Mouse (Mus musculus) stomach, embryonic 14.5 days (tissue): ENCODE results near the gene Fhit. TPM values are rescaled to one million over a fixed set of nuclear protein-coding genes. Genes with fewer than 3 reads are reported as not detected.

ENCODE experiments used
- ATAC-seq: fragments of 200-750 bp; cut with Nextera tagmentation; 2 replicates; pipeline ENCODE4 v1.8.0; 2017; ENCODE audit warnings: low read depth, moderate TSS enrichment; ENCODE audit not compliant: insufficient number of reproducible peaks, insufficient read depth, low FRiP score
- H3K27ac ChIP-seq: fragments of 300-500 bp; sonication (generic); 2 replicates; pipeline ENCODE4 v1.5.1; 2014; ENCODE audit warnings: mild to moderate bottlenecking, low read length, moderate library complexity, mixed read lengths
- H3K27me3 ChIP-seq: fragments of 300-500 bp; sonication (generic); 2 replicates; pipeline ENCODE4 v1.6.1; 2014; ENCODE audit warnings: low read length, control low read depth, mixed read lengths; ENCODE audit not compliant: control insufficient read depth, insufficient read depth
- H3K36me3 ChIP-seq: fragments of 300-500 bp; sonication (generic); 2 replicates; pipeline ENCODE4 v1.6.1; 2014; ENCODE audit warnings: mild to moderate bottlenecking, control low read depth, low read length, moderate library complexity, mixed read lengths; ENCODE audit not compliant: control insufficient read depth, insufficient read depth
- H3K4me1 ChIP-seq: fragments of 300-500 bp; sonication (generic); 2 replicates; pipeline ENCODE4 v1.6.1; 2014; ENCODE audit warnings: low read length, control low read depth, mixed read lengths; ENCODE audit not compliant: control insufficient read depth, insufficient read depth
- H3K4me2 ChIP-seq: fragments of 300-500 bp; sonication (generic); replicated peaks from 2 replicates; pipeline ENCODE4 v1.6.1; 2014; ENCODE audit warnings: low read depth, low read length, control low read depth
- H3K4me3 ChIP-seq: fragments of 300-500 bp; sonication (generic); 2 replicates; pipeline ENCODE4 v1.5.1; 2014; ENCODE audit warnings: low read depth, low read length, control low read depth
- H3K9ac ChIP-seq: fragments of 300-500 bp; sonication (generic); replicated peaks from 2 replicates; pipeline ENCODE4 v1.6.1; 2014; ENCODE audit warnings: low read depth, mild to moderate bottlenecking, control low read depth, low read length, moderate library complexity, mixed read lengths
- H3K9me3 ChIP-seq: fragments of 300-500 bp; sonication (generic); 2 replicates; pipeline ENCODE4 v1.6.1; 2016; ENCODE audit warnings: low read depth, low read length, control low read depth; ENCODE audit not compliant: control insufficient read depth
- WGBS: fragments of 180-500 bp; shearing (Covaris S2); extraction: QIAGEN DNeasy Blood & Tissue Kit; methylation state at CpG from one replicate; pipeline ENCODE4 v1.1.7; 2014; 5-methylcytosine and 5-hydroxymethylcytosine counted together
- polyA plus RNA-seq: library from polyadenylated mRNA; unstranded; fragments of >200 nt; fragmentation: Nextera tagmentation; extraction: Ambion mirVana; gene quantifications from 2 replicates; pipeline ENCODE4 v1.2.1, GENCODE M21; 2014

Fhit gene
- polyA plus RNA-seq, 1 experiment from 2014 or later = 10.3 TPM

- Histone ChIP-seq H3K4me1 (no peaks in the 10 kb centered on the region), H3K4me2 (no peak overlapping the region), H3K9ac (no peak overlapping the region), H3K9me3 (no peaks in the 10 kb centered on the region), H3K27me3 (no peaks in the 10 kb centered on the region), H3K36me3 (no peaks in the 10 kb centered on the region), H3K27ac (no peak overlapping the region), H3K4me3 (no peak overlapping the region)
- ATAC-seq = no peak
- WGBS = 84% methylated on average over 3 of the region's 3 CpGs
These were observed 504.5 kb downstream of the Fhit start for GRCm38 (mm10) chr14:10657364-10657763.

DNA sequence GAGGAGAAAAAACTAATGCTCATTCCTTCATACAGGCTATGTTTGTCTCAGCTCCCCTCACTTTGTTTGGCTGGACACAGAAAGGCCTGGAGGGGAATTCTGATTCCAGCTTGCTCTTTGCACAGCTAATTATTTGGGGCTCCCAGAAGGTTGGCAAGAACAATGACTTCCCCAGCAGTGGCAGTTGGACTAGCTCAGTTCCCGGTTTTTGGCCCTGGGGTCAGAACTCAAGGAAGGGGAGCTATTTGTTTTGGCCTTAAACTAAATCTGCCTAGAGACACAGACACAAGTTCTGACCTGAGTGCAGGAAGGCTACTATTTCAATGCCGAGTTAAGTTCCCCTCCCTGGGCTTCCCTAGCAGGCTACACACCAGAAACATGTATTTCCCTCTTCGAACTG, 506.0 kb downstream of the Fhit start:
- Histone ChIP-seq H3K36me3 (no peaks in the 10 kb centered on the region), H3K9me3 (no peaks in the 10 kb centered on the region), H3K9ac (no peak overlapping the region), H3K27me3 (no peaks in the 10 kb centered on the region), H3K4me2 (no peak overlapping the region), H3K4me3 (no peak overlapping the region), H3K27ac (no peak overlapping the region), H3K4me1 (no peaks in the 10 kb centered on the region)
- ATAC-seq = no peak
- 39% methylated on average over 3 of the region's 3 CpGs for WGBS

GRCm38 (mm10) chr14:10647832-10648231, 514.0 kb downstream of the Fhit start:
- Histone ChIP-seq H3K9me3 (no peaks in the 10 kb centered on the region), H3K27me3 (no peaks in the 10 kb centered on the region), H3K27ac (no peak overlapping the region), H3K4me1 (no peaks in the 10 kb centered on the region), H3K4me2 (no peak overlapping the region), H3K36me3 (no peaks in the 10 kb centered on the region), H3K9ac (no peak overlapping the region), H3K4me3 (no peak overlapping the region)
- ATAC-seq = no peak

DNA sequence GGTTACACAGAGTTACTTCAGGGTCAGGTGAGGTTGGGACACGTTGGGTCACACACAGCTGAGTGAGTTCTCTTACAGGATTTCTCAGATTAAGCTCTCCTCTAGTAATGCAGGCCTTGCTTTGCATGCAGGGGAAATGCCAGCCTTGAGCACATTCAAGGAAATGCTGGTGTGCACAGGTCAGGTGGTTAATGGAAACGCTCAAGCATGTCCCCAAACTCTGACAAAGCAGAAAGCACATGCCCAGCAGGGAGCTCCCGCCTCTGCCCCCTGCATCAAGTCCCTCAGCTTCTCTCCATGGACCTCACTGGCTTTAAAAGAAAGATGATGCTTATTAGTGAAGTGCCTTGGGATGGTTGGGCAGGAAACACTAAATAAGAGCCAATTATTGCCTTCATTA, 530.1 kb downstream of the Fhit start:
- Histone ChIP-seq H3K4me1 (no peaks in the 10 kb centered on the region), H3K27ac (no peak overlapping the region), H3K27me3 (no peaks in the 10 kb centered on the region), H3K9ac (no peak overlapping the region), H3K4me2 (no peak overlapping the region), H3K4me3 (no peak overlapping the region), H3K9me3 (no peaks in the 10 kb centered on the region), H3K36me3 (no peaks in the 10 kb centered on the region)
- WGBS = 76% methylated on average over 3 of the region's 3 CpGs
- no peak for ATAC-seq

DNA sequence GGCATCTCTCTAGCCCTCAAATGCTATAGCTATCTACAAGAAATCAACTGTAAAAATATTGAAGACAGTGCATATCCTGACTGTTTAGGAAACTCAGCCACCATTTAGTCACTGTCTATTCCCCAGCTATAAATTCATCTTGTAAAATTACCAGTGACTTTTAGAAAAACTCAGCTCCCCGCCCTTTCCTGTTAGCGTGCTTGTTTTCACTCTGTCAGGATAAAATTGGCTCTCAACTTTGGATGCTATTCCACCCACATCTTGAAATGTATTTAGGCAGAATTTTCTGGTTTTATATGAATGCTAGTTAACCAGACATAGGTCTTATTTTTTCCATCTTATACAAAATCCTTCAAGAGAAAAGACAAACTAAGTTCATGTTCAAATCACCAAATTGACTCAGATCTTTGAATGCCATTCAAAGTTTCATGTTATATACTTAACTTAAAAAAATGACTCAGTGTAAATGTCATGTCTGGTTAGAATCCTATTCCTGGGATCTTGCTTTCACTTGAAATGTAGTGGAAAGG, 530.9 kb downstream of the Fhit start:
- no peaks in the 10 kb centered on the region for H3K36me3 ChIP-seq
- ATAC-seq = no peak
- 96% methylated on average over 2 of the region's 2 CpGs for WGBS
- H3K4me2 ChIP-seq = no peak overlapping the region
- H3K9ac ChIP-seq = no peak overlapping the region
- no peak overlapping the region for H3K27ac ChIP-seq
- no peaks in the 10 kb centered on the region for H3K4me1 ChIP-seq
- H3K9me3 ChIP-seq = no peaks in the 10 kb centered on the region
- H3K27me3 ChIP-seq = no peaks in the 10 kb centered on the region
- no peak overlapping the region for H3K4me3 ChIP-seq

GRCm38 (mm10) chr14:10593467-10593866, 568.4 kb downstream of the Fhit start:
- ATAC-seq = no peak
- Histone ChIP-seq H3K9ac (no peak overlapping the region), H3K4me2 (no peak overlapping the region), H3K4me1 (no peaks in the 10 kb centered on the region), H3K4me3 (no peak overlapping the region), H3K27me3 (no peaks in the 10 kb centered on the region), H3K9me3 (no peaks in the 10 kb centered on the region), H3K27ac (no peak overlapping the region), H3K36me3 (no peaks in the 10 kb centered on the region)
- WGBS = 52% methylated on average over 5 of the region's 5 CpGs

- Histone ChIP-seq H3K4me1 (no peaks in the 10 kb centered on the region), H3K27ac (no peak overlapping the region), H3K9ac (no peak overlapping the region), H3K27me3 (no peaks in the 10 kb centered on the region), H3K9me3 (no peaks in the 10 kb centered on the region), H3K4me3 (no peak overlapping the region), H3K4me2 (no peak overlapping the region), H3K36me3 (no peaks in the 10 kb centered on the region)
- 79% methylated on average over 3 of the region's 3 CpGs for whole genome bisulfite sequencing
- no peak for ATAC-seq
These were observed 592.8 kb downstream of the Fhit start for GRCm38 (mm10) chr14:10568937-10569552.

DNA sequence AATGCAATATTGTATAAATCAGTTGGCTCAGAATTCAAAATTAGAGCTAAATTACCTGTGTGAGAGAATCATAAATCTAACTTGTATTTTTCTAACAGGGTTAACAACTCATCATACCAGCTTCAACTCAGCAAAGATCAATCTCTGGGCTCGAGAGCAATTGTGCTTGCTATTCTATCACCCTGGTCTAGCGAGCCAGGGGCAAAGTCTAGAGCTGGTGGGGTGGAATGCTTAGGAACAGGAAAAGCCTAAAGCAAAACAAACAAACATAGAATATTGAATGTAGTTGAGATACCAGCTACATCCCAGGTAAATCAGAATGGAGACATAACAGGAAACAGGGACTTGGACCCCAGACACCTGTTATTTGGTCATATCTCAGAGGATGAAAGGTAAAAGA, 594.1 kb downstream of the Fhit start:
- Histone ChIP-seq H3K9me3 (no peaks in the 10 kb centered on the region), H3K4me2 (no peak overlapping the region), H3K4me3 (no peak overlapping the region), H3K4me1 (no peaks in the 10 kb centered on the region), H3K27me3 (no peaks in the 10 kb centered on the region), H3K9ac (no peak overlapping the region), H3K36me3 (no peaks in the 10 kb centered on the region), H3K27ac (no peak overlapping the region)
- no peak for ATAC-seq
- 80% methylated on average over 2 of the region's 2 CpGs for WGBS

- no peak for ATAC-seq
- H3K27me3 ChIP-seq = no peaks in the 10 kb centered on the region
- H3K9ac ChIP-seq = no peak overlapping the region
These were observed 607.1 kb downstream of the Fhit start for GRCm38 (mm10) chr14:10554755-10555154.

More at GRCm38 (mm10) chr14:10554755-10555154, 607.1 kb downstream of the Fhit start:
- H3K4me2 ChIP-seq = no peak overlapping the region
- H3K4me3 ChIP-seq = no peak overlapping the region
- no peak overlapping the region for H3K27ac ChIP-seq
- H3K4me1 ChIP-seq = no peaks in the 10 kb centered on the region
- no peaks in the 10 kb centered on the region for H3K9me3 ChIP-seq
- H3K36me3 ChIP-seq = no peaks in the 10 kb centered on the region
- WGBS = 44% methylated on average over 6 of the region's 6 CpGs
